ENCODE assay signal across 30 mouse cellular contexts in genomic region chr10:127144536-127144935, GRCm38 (mm10). TPM values are rescaled to one million over a fixed set of nuclear protein-coding genes. Genes with fewer than 3 reads are reported as not detected.
A peak's percentile ranks its signal among the peaks of the same experiment; 100 is the strongest.
DNase-seq lines count a peak whose midpoint lies in the region; ATAC-seq and TF ChIP-seq lines count a peak whose summit lies in the region.
"Had no signal": no experiment of that assay in that cellular context is flagged by ENCODE, and none has a peak within 500 bp of the region (broad histone marks: within the 10 kb centered on the region; RNA-seq: fewer than 3 reads in every experiment).

No protein-coding gene starts in this region.

- H3K4me3 ChIP-seq in thymus, adult 2 months (ENCODE audit: control insufficient read depth, insufficient read depth, low read length) = no peak overlapping the region
- H3K4me3 ChIP-seq in stomach, postnatal 0 days (ENCODE audit: low read depth, low read length) = no peak overlapping the region
- no peak overlapping the region for H3K4me3 ChIP-seq in forebrain, embryonic 12.5 days (replicated peaks)
- H3K4me3 ChIP-seq: embryonic facial prominence, embryonic 10.5 days; embryonic facial prominence, embryonic 13.5 days; erythroblast, embryonic 14.5 days; forebrain, embryonic 10.5 days; gastrocnemius, adult 2 months; heart, embryonic 12.5 days; heart, embryonic 15.5 days; hindbrain, embryonic 10.5 days; hindbrain, embryonic 13.5 days had no signal

- H3K9me3 ChIP-seq in stomach, postnatal 0 days (ENCODE audit: control insufficient read depth, low read length) = no peaks in the 10 kb centered on the region
- no peaks in the 10 kb centered on the region for H3K9me3 ChIP-seq in forebrain, embryonic 12.5 days
- H3K9me3 ChIP-seq: embryonic facial prominence, embryonic 10.5 days; forebrain, embryonic 10.5 days; heart, embryonic 12.5 days; heart, embryonic 15.5 days; hindbrain, embryonic 10.5 days; hindbrain, embryonic 13.5 days had no signal

- no peak overlapping the region for H3K9ac ChIP-seq in stomach, postnatal 0 days (ENCODE audit: low read length)
- no peak overlapping the region for H3K9ac ChIP-seq in forebrain, embryonic 12.5 days
- H3K9ac ChIP-seq: embryonic facial prominence, embryonic 13.5 days; forebrain, postnatal 0 days; heart, embryonic 12.5 days; heart, embryonic 15.5 days; hindbrain, embryonic 13.5 days had no signal

- no peak for TF ChIP-seq EP300 in stomach, postnatal 0 days (optimal IDR thresholded peaks at IDR 0.05)

- H3K27me3 ChIP-seq in thymus, adult 2 months (ENCODE audit: control insufficient read depth, insufficient read depth, low read length) = no peaks in the 10 kb centered on the region
- no peaks in the 10 kb centered on the region for H3K27me3 ChIP-seq in stomach, postnatal 0 days (ENCODE audit: control insufficient read depth, insufficient read depth, low read length)
- no peaks in the 10 kb centered on the region for H3K27me3 ChIP-seq in forebrain, embryonic 12.5 days
- H3K27me3 ChIP-seq: heart, embryonic 12.5 days; heart, embryonic 15.5 days; hindbrain, embryonic 13.5 days had no signal

- H3K4me1 ChIP-seq in thymus, adult 2 months (replicated peaks; ENCODE audit: control insufficient read depth, insufficient read depth, low read length) = peaks cover 32% of the 10 kb centered on the region
- no peaks in the 10 kb centered on the region for H3K4me1 ChIP-seq in stomach, postnatal 0 days (replicated peaks; ENCODE audit: control insufficient read depth, insufficient read depth)
- no peaks in the 10 kb centered on the region for H3K4me1 ChIP-seq in forebrain, embryonic 12.5 days
- H3K4me1 ChIP-seq: embryonic facial prominence, embryonic 10.5 days; embryonic facial prominence, embryonic 13.5 days; heart, embryonic 12.5 days; heart, embryonic 15.5 days; hindbrain, embryonic 13.5 days had no signal

- ATAC-seq in stomach, postnatal 0 days (ENCODE audit: low FRiP score, low TSS enrichment) = no peak
- ATAC-seq in forebrain, embryonic 12.5 days (ENCODE audit: low FRiP score) = no peak
- ATAC-seq: activated CD4-positive, CD25-positive, alpha-beta regulatory T cell, adult 4 months; forebrain, embryonic 14.5 days; forebrain, postnatal 0 days; hindbrain, embryonic 16.5 days had no signal

- peak overlapping the region; percentile 67; the same call in 1 of the 2 replicates for H3K27ac ChIP-seq in thymus, adult 2 months (ENCODE audit: control insufficient read depth, insufficient read depth, low read length)
- H3K27ac ChIP-seq in stomach, postnatal 0 days (replicated peaks) = peak overlapping the region; percentile 53; the same call in 1 of the 2 replicates
- H3K27ac ChIP-seq in forebrain, embryonic 12.5 days = no peak overlapping the region
- H3K27ac ChIP-seq: embryonic facial prominence, embryonic 10.5 days; embryonic facial prominence, embryonic 13.5 days; forebrain, embryonic 10.5 days; gastrocnemius, adult 2 months; heart, embryonic 15.5 days; hindbrain, embryonic 10.5 days; hindbrain, embryonic 13.5 days had no signal

- no peak for TF ChIP-seq CTCF in thymus, adult 2 months (IDR thresholded peaks at IDR 0.05; ENCODE audit: borderline replicate concordance, control insufficient read depth, extremely low read depth, insufficient read depth, low read length, poor library complexity)
- TF ChIP-seq CTCF in stomach, postnatal 0 days (IDR thresholded peaks at IDR 0.05; ENCODE audit: low read depth) = no peak

- 90% methylated on average over 7 of the region's 7 CpGs for WGBS in thymus, adult 2 months
- WGBS in stomach, postnatal 0 days = 67% methylated on average over 7 of the region's 7 CpGs
- 93% methylated on average over 7 of the region's 7 CpGs for WGBS in forebrain, embryonic 12.5 days

- TF ChIP-seq POLR2A in thymus, adult 2 months (IDR thresholded peaks at IDR 0.05; ENCODE audit: control insufficient read depth, extremely low read depth, insufficient read depth, low read length, poor library complexity) = no peak

- DNase-seq in lung, postnatal 25 days (ENCODE audit: low spot score) = peak; percentile 52
- no peak for DNase-seq in lung, postnatal 4 days
- DNase-seq in thymus, adult 2 months = no peak
- no peak for DNase-seq in thymus, postnatal 14 days
- DNase-seq in stomach, postnatal 0 days (ENCODE audit: low spot score) = no peak
- DNase-seq: adrenal gland, adult 8-10 months; adrenal gland, postnatal 25 days; cerebellum, adult 11-12 months; cerebellum, adult 8-10 months; cerebellum, postnatal 10 days; cerebellum, postnatal 36 days; embryo, embryonic 11 days; forebrain, postnatal 0 days; gastrocnemius, adult 2 months; gastrocnemius, postnatal 14 days; heart, adult 11 months; heart, postnatal 10 days; heart, postnatal 36 days had no signal

- no peak overlapping the region for H3K4me2 ChIP-seq in stomach, postnatal 0 days (replicated peaks; ENCODE audit: low read depth)
- no peak overlapping the region for H3K4me2 ChIP-seq in forebrain, embryonic 12.5 days
- H3K4me2 ChIP-seq: embryonic facial prominence, embryonic 13.5 days; heart, embryonic 12.5 days; heart, embryonic 15.5 days; hindbrain, embryonic 13.5 days had no signal

- H3K36me3 ChIP-seq in thymus, adult 2 months (ENCODE audit: control insufficient read depth, insufficient read depth, low read length) = no peaks in the 10 kb centered on the region
- H3K36me3 ChIP-seq in stomach, postnatal 0 days (ENCODE audit: control insufficient read depth, insufficient read depth, low read length) = no peaks in the 10 kb centered on the region
- H3K36me3 ChIP-seq in forebrain, embryonic 12.5 days (replicated peaks) = no peaks in the 10 kb centered on the region
- H3K36me3 ChIP-seq: embryonic facial prominence, embryonic 10.5 days; embryonic facial prominence, embryonic 13.5 days; forebrain, embryonic 10.5 days; heart, embryonic 12.5 days; heart, embryonic 15.5 days; hindbrain, embryonic 10.5 days; hindbrain, embryonic 13.5 days had no signal

RNA-seq across cellular contexts. Expression of gene B4galnt1, which starts 20.5 kb away (rescaled TPM):
- polyA plus RNA-seq in thymus, adult 2 months (2012; rRNA removed) = 196 and 239 TPM in 2 replicates
- 45.9 and 65.4 TPM in 2 replicates for polyA plus RNA-seq in stomach, postnatal 0 days (2015; fragmentation: Nextera tagmentation; extraction: Ambion mirVana)
- polyA plus RNA-seq in forebrain, embryonic 12.5 days (2016; fragmentation: Nextera tagmentation; extraction: Ambion mirVana) = 13.3 and 14.7 TPM in 2 replicates

RNA-seq across cellular contexts. Expression of gene Os9, which starts 23.6 kb away (rescaled TPM):
- polyA plus RNA-seq in thymus, adult 2 months (2012; rRNA removed) = 97.0 and 106 TPM in 2 replicates
- 81.9 and 82.0 TPM in 2 replicates for polyA plus RNA-seq in stomach, postnatal 0 days (2015; fragmentation: Nextera tagmentation; extraction: Ambion mirVana)
- 86.1 and 90.2 TPM in 2 replicates for polyA plus RNA-seq in forebrain, embryonic 12.5 days (2016; fragmentation: Nextera tagmentation; extraction: Ambion mirVana)

RNA-seq across cellular contexts. Expression of gene Slc26a10, which starts 35.9 kb away (rescaled TPM):
- polyA plus RNA-seq in thymus, adult 2 months (2012; rRNA removed) = 3.6 and 6.4 TPM in 2 replicates
- 0.70 and 0.76 TPM in 2 replicates for polyA plus RNA-seq in stomach, postnatal 0 days (2015; fragmentation: Nextera tagmentation; extraction: Ambion mirVana)
- polyA plus RNA-seq in forebrain, embryonic 12.5 days (2016; fragmentation: Nextera tagmentation; extraction: Ambion mirVana) = 0.86 and 2.2 TPM in 2 replicates
- polyA plus RNA-seq: erythroblast, embryonic 14.5 days had no signal

RNA-seq across cellular contexts. Expression of gene Arhgef25, which starts 45.3 kb away (rescaled TPM):
- polyA plus RNA-seq in thymus, adult 2 months (2012; rRNA removed) = 4.2 and 5.6 TPM in 2 replicates
- polyA plus RNA-seq in stomach, postnatal 0 days (2015; fragmentation: Nextera tagmentation; extraction: Ambion mirVana) = 25.3 and 29.7 TPM in 2 replicates
- polyA plus RNA-seq in forebrain, embryonic 12.5 days (2016; fragmentation: Nextera tagmentation; extraction: Ambion mirVana) = 32.3 and 36.4 TPM in 2 replicates
- polyA plus RNA-seq: activated CD4-positive, CD25-positive, alpha-beta regulatory T cell, adult 4 months had no signal

RNA-seq across cellular contexts. Expression of gene Dtx3, which starts 51.0 kb away (rescaled TPM):
- 222 and 263 TPM in 2 replicates for polyA plus RNA-seq in thymus, adult 2 months (2012; rRNA removed)
- polyA plus RNA-seq in stomach, postnatal 0 days (2015; fragmentation: Nextera tagmentation; extraction: Ambion mirVana) = 27.8 and 32.9 TPM in 2 replicates
- polyA plus RNA-seq in forebrain, embryonic 12.5 days (2016; fragmentation: Nextera tagmentation; extraction: Ambion mirVana) = 170 and 172 TPM in 2 replicates
